Mouse (Mus musculus): Measurements from ENCODE around the gene Sox9. TPM values are rescaled to one million over a fixed set of nuclear protein-coding genes. Genes with fewer than 3 reads are reported as not detected.
A peak's percentile ranks its signal among the peaks of the same experiment; 100 is the strongest.

The Sox9 gene
- polyA plus RNA-seq, 2 experiments: 70.2 to 98.2 TPM

DNA sequence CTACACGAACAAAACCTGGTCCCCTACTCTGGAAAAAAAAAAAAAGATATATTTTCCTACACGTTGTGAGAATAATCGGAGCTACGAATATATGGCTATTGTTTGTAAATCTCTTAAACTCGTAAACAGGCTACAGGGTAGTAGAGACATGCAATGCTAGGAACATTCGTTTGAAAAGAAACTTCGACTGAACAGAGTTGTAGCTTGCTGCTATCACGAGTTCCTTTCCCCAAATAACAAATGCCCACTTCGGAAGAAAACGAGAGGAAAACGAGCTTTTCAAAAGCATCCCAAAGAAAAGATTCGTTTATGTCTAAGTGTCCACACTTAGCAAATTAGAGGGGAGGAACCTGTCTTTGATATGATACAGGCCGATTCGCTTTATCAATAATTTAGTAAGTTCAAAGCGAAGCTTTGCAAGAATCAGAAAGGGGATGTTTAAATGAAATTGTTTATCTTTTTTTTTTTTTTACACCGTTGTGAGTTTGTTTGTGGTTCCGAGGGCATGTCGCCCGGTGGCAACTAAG, 1.6 kb upstream of the Sox9 start:
- DNase-seq (ENCODE audit: low spot score): no peak
- H3K4me1 ChIP-seq (ENCODE audit: control insufficient read depth, insufficient read depth, low read length): peaks cover 18% of the 10 kb centered on the region
- H3K27me3 ChIP-seq (ENCODE audit: control insufficient read depth, insufficient read depth, low read length): peaks cover 8% of the 10 kb centered on the region; the same call in 1 of the 2 replicates
- no peak for TF ChIP-seq POLR2A (IDR thresholded peaks at IDR 0.05; ENCODE audit: borderline replicate concordance, extremely low read depth, insufficient read depth, insufficient read length)
- H3K4me3 ChIP-seq (replicated peaks; ENCODE audit: low read length): peak overlapping the region; percentile 79
- peak overlapping the region; percentile 59 for H3K9ac ChIP-seq (ENCODE audit: low read depth, low read length, severe bottlenecking)
- peak overlapping the region; percentile 93 for H3K4me2 ChIP-seq (replicated peaks; ENCODE audit: low read depth, low read length, severe bottlenecking)
- peaks cover 16% of the 10 kb centered on the region for H3K36me3 ChIP-seq (ENCODE audit: control insufficient read depth, insufficient read depth, low read length)
- no peaks in the 10 kb centered on the region for H3K9me3 ChIP-seq (ENCODE audit: control insufficient read depth, low read length)
- WGBS: 4% methylated on average over 19 of the region's 19 CpGs
- peak overlapping the region; percentile 95 for H3K27ac ChIP-seq (replicated peaks; ENCODE audit: low read depth, low read length)
- no peak for ATAC-seq (ENCODE audit: low FRiP score, low read depth)

DNA sequence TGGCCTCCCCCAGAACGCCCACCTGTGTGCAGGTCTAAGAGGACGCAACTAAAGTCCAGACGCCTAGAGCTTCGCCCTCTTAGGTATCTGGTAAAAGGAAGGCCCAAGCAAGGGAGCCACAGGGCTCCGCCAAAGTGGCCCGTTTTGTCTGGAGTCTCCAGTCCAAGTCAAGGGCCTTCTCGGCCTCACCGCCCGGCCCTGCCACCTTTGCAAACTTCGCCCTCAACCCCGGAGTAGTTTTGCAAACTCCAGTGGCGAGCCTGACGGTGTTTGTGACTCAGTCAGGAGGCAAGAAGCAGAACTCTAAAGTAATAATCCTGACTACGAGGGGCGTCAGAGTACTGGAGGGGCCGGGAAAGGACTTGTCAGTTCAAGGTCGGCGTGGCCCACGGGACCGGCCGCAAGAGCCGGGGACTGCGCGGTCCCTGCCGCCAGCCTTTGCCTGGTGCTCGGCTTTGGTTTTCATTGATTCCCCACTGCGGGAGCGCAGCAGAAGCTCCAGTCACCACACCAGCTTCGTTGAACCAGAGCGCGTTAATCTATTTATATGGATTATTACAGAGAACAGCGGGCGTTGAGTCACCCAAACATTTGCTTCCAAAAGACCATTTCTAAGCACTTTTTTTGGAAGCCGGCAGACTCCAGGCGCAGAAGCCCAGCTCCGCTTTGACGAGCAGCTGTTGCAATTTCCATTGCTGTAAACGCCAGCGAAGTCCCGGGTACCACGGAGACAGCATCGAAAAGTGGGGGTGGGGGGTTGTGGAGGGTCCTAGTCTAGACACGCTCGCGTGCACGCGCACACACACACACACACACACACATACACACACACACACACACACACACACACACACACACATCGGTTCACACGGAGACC, 751 bp upstream of the Sox9 start:
- ATAC-seq (ENCODE audit: low FRiP score, low read depth): peak; percentile 64
- WGBS: under 1% methylated on average over 49 of the region's 49 CpGs
- Histone ChIP-seq H3K27ac (replicated peaks; ENCODE audit: low read depth, low read length) (peak overlapping the region; percentile 95), H3K4me1 (ENCODE audit: control insufficient read depth, insufficient read depth, low read length) (peaks cover 18% of the 10 kb centered on the region), H3K9me3 (ENCODE audit: control insufficient read depth, low read length) (no peaks in the 10 kb centered on the region), H3K27me3 (ENCODE audit: control insufficient read depth, insufficient read depth, low read length) (peaks cover 8% of the 10 kb centered on the region; the same call in 1 of the 2 replicates), H3K4me2 (replicated peaks; ENCODE audit: low read depth, low read length, severe bottlenecking) (peak overlapping the region; percentile 93), H3K9ac (ENCODE audit: low read depth, low read length, severe bottlenecking) (peak overlapping the region; percentile 59), H3K36me3 (ENCODE audit: control insufficient read depth, insufficient read depth, low read length) (peaks cover 21% of the 10 kb centered on the region), H3K4me3 (replicated peaks; ENCODE audit: low read length) (peak overlapping the region; percentile 79)
- peak; percentile 69 for DNase-seq (ENCODE audit: low spot score)
- no peak for TF ChIP-seq POLR2A (IDR thresholded peaks at IDR 0.05; ENCODE audit: borderline replicate concordance, extremely low read depth, insufficient read depth, insufficient read length)

DNA sequence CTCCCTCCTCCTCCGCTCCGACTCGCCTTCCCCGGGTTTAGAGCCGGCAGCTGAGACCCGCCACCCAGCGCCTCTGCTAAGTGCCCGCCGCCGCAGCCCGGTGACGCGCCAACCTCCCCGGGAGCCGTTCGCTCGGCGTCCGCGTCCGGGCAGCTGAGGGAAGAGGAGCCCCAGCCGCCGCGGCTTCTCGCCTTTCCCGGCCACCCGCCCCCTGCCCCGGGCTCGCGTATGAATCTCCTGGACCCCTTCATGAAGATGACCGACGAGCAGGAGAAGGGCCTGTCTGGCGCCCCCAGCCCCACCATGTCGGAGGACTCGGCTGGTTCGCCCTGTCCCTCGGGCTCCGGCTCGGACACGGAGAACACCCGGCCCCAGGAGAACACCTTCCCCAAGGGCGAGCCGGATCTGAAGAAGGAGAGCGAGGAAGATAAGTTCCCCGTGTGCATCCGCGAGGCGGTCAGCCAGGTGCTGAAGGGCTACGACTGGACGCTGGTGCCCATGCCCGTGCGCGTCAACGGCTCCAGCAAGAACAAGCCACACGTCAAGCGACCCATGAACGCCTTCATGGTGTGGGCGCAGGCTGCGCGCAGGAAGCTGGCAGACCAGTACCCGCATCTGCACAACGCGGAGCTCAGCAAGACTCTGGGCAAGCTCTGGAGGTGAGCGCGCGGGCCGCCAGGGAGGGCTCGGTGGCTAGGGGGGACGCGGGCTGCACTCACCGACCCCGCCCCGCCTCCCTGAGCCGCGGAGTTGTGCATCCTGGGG, 515 bp downstream of the Sox9 start:
- H3K4me1 ChIP-seq (ENCODE audit: control insufficient read depth, insufficient read depth, low read length): peaks cover 18% of the 10 kb centered on the region
- peak overlapping the region; percentile 95 for H3K27ac ChIP-seq (replicated peaks; ENCODE audit: low read depth, low read length)
- ATAC-seq (ENCODE audit: low FRiP score, low read depth) (peak; percentile 10; the same call in 1 of the 2 replicates), DNase-seq (ENCODE audit: low spot score) (peak; percentile 26)
- peak overlapping the region; percentile 77 for H3K9ac ChIP-seq (ENCODE audit: low read depth, low read length, severe bottlenecking)
- peak overlapping the region; percentile 79 for H3K4me3 ChIP-seq (replicated peaks; ENCODE audit: low read length)
- no peaks in the 10 kb centered on the region for H3K9me3 ChIP-seq (ENCODE audit: control insufficient read depth, low read length)
- no peak for TF ChIP-seq POLR2A (IDR thresholded peaks at IDR 0.05; ENCODE audit: borderline replicate concordance, extremely low read depth, insufficient read depth, insufficient read length)
- peak overlapping the region; percentile 93 for H3K4me2 ChIP-seq (replicated peaks; ENCODE audit: low read depth, low read length, severe bottlenecking)
- WGBS: under 1% methylated on average over 67 of the region's 75 CpGs
- H3K36me3 ChIP-seq (ENCODE audit: control insufficient read depth, insufficient read depth, low read length): peaks cover 23% of the 10 kb centered on the region
- 0 out of 2 replicates have a peak, but pooled peaks cover 5% of the 10 kb centered on the region for H3K27me3 ChIP-seq (ENCODE audit: control insufficient read depth, insufficient read depth, low read length)

DNA sequence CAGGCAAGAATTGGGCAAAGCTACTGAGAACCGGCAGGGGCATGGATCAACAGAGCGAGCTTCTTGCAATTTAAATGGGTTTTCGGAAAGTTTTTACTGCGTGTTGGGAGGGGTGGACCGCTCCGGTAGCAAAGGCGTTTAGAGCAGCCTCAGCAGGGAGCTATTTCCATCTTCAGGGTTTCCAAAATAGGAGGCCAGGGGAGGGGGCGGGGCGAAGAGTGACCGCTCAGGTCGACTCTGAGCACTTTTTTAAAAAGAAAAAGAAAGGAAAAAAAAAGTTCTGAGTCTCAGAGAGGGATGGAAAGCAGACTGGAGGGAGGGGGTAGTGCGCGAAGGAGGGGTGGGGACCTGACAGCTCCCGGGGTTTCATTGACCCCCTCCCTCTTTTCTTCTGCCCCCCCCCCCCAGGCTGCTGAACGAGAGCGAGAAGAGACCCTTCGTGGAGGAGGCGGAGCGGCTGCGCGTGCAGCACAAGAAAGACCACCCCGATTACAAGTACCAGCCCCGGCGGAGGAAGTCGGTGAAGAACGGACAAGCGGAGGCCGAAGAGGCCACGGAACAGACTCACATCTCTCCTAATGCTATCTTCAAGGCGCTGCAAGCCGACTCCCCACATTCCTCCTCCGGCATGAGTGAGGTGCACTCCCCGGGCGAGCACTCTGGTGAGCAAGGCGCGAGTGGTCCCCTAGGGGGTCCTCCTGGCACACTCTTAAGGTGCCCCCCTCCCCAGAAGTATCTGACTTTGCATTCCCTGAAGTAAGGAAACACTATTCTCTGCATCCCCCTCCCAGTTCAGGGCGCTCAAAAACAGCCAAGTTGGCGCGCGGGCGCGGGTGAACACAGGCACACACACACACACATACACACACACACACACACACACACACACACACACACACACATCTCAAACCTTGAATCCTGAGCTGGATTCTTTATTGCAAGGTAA, 1.6 kb downstream of the Sox9 start:
- peak overlapping the region; percentile 93 for H3K4me2 ChIP-seq (replicated peaks; ENCODE audit: low read depth, low read length, severe bottlenecking)
- peak overlapping the region; percentile 95 for H3K27ac ChIP-seq (replicated peaks; ENCODE audit: low read depth, low read length)
- H3K9ac ChIP-seq (ENCODE audit: low read depth, low read length, severe bottlenecking): peak overlapping the region; percentile 77
- peak; percentile 58 for DNase-seq (ENCODE audit: low spot score)
- peaks cover 20% of the 10 kb centered on the region for H3K4me1 ChIP-seq (ENCODE audit: control insufficient read depth, insufficient read depth, low read length)
- H3K9me3 ChIP-seq (ENCODE audit: control insufficient read depth, low read length): no peaks in the 10 kb centered on the region
- 0% methylated on average over 40 of the region's 42 CpGs for WGBS
- peak overlapping the region; percentile 79 for H3K4me3 ChIP-seq (replicated peaks; ENCODE audit: low read length)
- 0 out of 2 replicates have a peak, but pooled peaks cover 5% of the 10 kb centered on the region for H3K27me3 ChIP-seq (ENCODE audit: control insufficient read depth, insufficient read depth, low read length)
- no peak for TF ChIP-seq POLR2A (IDR thresholded peaks at IDR 0.05; ENCODE audit: borderline replicate concordance, extremely low read depth, insufficient read depth, insufficient read length)
- H3K36me3 ChIP-seq (ENCODE audit: control insufficient read depth, insufficient read depth, low read length): peaks cover 23% of the 10 kb centered on the region
- no peak for ATAC-seq (ENCODE audit: low FRiP score, low read depth)
